Mouse (Mus musculus) embryonic facial prominence, embryonic 10.5 days (tissue): Measurements from ENCODE around the gene Afap1l2. TPM values are rescaled to one million over a fixed set of nuclear protein-coding genes. Genes with fewer than 3 reads are reported as not detected.

Source experiments
- DNase-seq: peaks from one replicate; pipeline ENCODE4 v3.0.0-alpha.2; 2017; ENCODE audit warnings: low spot score
- H3K27ac ChIP-seq: fragments of 300-500 bp; sonication (generic); replicated peaks from 2 replicates; pipeline ENCODE4 v1.5.1; 2016; ENCODE audit warnings: mild to moderate bottlenecking
- H3K27me3 ChIP-seq: fragments of 300-500 bp; sonication (generic); replicated peaks from 2 replicates; pipeline ENCODE4 v1.6.1; 2016; ENCODE audit warnings: low read depth, mild to moderate bottlenecking; ENCODE audit not compliant: poor library complexity, severe bottlenecking
- H3K36me3 ChIP-seq: fragments of 300-500 bp; sonication (generic); replicated peaks from 2 replicates; pipeline ENCODE4 v1.6.1; 2016; ENCODE audit warnings: mild to moderate bottlenecking, moderate library complexity
- H3K4me1 ChIP-seq: fragments of 300-500 bp; sonication (generic); 2 replicates; pipeline ENCODE4 v1.6.1; 2016
- H3K4me3 ChIP-seq: fragments of 300-500 bp; sonication (generic); 2 replicates; pipeline ENCODE4 v1.5.1; 2016; ENCODE audit warnings: mild to moderate bottlenecking, moderate library complexity
- H3K9me3 ChIP-seq: fragments of 300-500 bp; sonication (generic); 2 replicates; pipeline ENCODE4 v1.6.1; 2016; ENCODE audit warnings: mild to moderate bottlenecking
- WGBS: fragments of 180-500 bp; shearing (Covaris S2); methylation state at CpG from one replicate; pipeline ENCODE4 v1.1.7; 2016; 5-methylcytosine and 5-hydroxymethylcytosine counted together
- polyA plus RNA-seq: library from polyadenylated mRNA; unstranded; fragments of >200 nt; fragmentation: Nextera tagmentation; extraction: Ambion mirVana; gene quantifications from 2 replicates; pipeline ENCODE4 v1.2.1, GENCODE M21; 2016

Gene Afap1l2
- polyA plus RNA-seq, 1 experiment from 2014 or later: 5.2 TPM

- no peaks in the 10 kb centered on the region for H3K36me3 ChIP-seq
- no peak overlapping the region for H3K4me3 ChIP-seq
- no peaks in the 10 kb centered on the region for H3K27me3 ChIP-seq
- 65% methylated on average over 5 of the region's 5 CpGs for whole genome bisulfite sequencing
- H3K27ac ChIP-seq: 0 out of 2 replicates have a peak overlapping the region, but pooled peaks have one; percentile 1
- H3K9me3 ChIP-seq: no peaks in the 10 kb centered on the region
- peaks cover 13% of the 10 kb centered on the region for H3K4me1 ChIP-seq
- DNase-seq: no peak
These were observed 44.2 kb downstream of the Afap1l2 start for GRCm38 (mm10) chr19:56963876-56964275.

DNA sequence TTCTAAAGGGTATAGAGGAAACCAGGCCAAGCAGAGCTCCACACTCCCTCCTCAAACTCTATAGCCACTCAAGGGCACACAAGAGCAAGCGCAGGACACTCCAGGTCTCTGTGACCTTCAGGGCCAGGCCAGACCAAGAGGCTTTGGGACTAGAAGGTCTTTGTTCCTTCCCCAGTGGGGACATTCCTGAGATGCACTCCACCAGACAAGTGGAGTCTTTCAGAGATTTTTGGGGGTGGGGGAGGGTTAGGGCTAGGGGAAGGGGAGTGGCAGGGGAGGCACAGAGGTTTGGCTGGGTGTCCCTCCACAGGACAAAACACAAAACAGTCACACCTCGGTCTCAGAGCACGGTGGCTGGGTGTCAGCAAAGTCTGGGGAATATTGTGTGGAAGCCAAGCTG is 48.4 kb downstream of the Afap1l2 start:
- Histone ChIP-seq H3K4me1 (peaks cover 32% of the 10 kb centered on the region), H3K9me3 (no peaks in the 10 kb centered on the region), H3K27ac (peak overlapping the region; percentile 59), H3K27me3 (no peaks in the 10 kb centered on the region), H3K4me3 (no peak overlapping the region), H3K36me3 (no peaks in the 10 kb centered on the region)
- DNase-seq: no peak
- 56% methylated on average over 3 of the region's 3 CpGs for WGBS

GRCm38 (mm10) chr19:56959057-56959456 is 49.0 kb downstream of the Afap1l2 start:
- no peaks in the 10 kb centered on the region for H3K36me3 ChIP-seq
- peaks cover 32% of the 10 kb centered on the region for H3K4me1 ChIP-seq
- DNase-seq: no peak
- no peak overlapping the region for H3K4me3 ChIP-seq
- H3K27ac ChIP-seq: peak overlapping the region; percentile 59; the same call in 1 of the 2 replicates
- H3K9me3 ChIP-seq: no peaks in the 10 kb centered on the region
- no peaks in the 10 kb centered on the region for H3K27me3 ChIP-seq
- WGBS: 87% methylated on average over 2 of the region's 2 CpGs

DNA sequence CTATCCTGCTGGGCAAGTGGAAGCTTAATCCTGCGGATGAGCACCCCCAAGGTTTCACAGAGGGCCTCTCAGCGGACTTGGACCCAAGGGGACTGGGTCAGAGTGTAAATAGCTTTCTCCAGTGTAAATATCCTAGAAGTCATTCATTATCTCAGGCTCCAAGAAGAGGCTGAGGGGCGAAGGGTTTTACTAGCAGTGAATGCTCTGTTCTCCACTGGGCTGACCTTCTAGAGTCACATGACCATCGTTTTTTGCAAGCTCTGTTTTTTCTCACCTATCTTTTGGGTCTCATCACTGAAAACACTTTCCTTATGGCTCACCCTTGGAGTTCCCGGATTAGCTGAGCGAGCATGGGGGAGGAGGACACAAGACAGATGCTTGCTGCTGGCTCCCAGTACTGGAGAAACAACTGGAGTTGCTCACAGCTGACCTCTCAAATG is 49.4 kb downstream of the Afap1l2 start:
- WGBS: 66% methylated on average over 6 of the region's 6 CpGs
- H3K4me1 ChIP-seq: peaks cover 32% of the 10 kb centered on the region
- H3K9me3 ChIP-seq: no peaks in the 10 kb centered on the region
- H3K4me3 ChIP-seq: no peak overlapping the region
- no peak for DNase-seq
- no peaks in the 10 kb centered on the region for H3K27me3 ChIP-seq
- no peaks in the 10 kb centered on the region for H3K36me3 ChIP-seq
- no peak overlapping the region for H3K27ac ChIP-seq

- peaks cover 32% of the 10 kb centered on the region for H3K4me1 ChIP-seq
- no peaks in the 10 kb centered on the region for H3K27me3 ChIP-seq
- no peaks in the 10 kb centered on the region for H3K36me3 ChIP-seq
- WGBS: 82% methylated on average over 4 of the region's 4 CpGs
- no peaks in the 10 kb centered on the region for H3K9me3 ChIP-seq
- H3K4me3 ChIP-seq: no peak overlapping the region
- DNase-seq: no peak
- no peak overlapping the region for H3K27ac ChIP-seq
These were observed 50.0 kb downstream of the Afap1l2 start for GRCm38 (mm10) chr19:56958011-56958410.

DNA sequence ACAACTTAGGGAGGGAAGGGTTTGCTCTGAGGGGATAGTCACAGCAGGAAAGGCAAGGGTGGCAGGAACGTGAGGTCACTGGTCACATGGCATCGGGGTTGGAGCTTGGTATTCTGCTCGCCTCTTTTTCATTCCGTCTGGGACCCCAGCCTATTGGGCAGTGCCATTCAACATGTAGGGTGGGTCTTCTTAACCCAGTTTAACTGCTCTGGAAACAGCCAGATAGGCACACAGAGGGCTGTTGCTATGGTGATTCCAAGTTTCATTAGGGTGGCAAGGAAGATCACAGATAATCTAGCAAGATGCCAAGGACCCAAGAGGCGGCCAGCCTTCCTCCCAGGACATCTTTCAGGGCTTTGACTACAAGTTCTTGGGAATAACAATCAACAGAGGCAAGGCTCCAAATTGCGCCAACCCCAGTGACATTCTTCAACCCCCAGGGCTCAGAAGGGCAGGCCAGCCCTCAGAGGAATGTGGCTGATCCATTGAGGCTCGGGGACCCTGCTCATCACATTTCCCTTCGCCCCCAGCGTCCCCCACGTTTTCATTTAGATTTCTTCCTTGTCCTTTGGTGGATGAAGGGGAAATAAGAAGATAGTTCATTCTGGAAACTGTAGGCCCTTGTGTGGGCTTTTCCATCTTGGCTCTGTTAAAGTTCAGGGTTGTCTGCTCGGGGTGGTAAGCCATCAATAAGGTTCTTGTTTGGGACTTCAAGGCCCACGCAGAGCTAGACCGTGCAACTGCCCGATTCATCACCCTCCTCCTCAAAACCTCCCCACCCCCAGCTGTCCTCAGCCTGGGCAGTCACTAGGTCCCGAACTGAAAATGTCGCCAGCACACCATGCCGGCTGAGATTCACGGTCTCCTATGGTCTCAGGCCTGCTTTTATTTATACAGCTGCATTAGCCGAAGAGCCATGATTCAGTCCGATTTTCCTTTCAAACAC is 52.2 kb downstream of the Afap1l2 start:
- no peaks in the 10 kb centered on the region for H3K36me3 ChIP-seq
- 66% methylated on average over 20 of the region's 20 CpGs for WGBS
- no peaks in the 10 kb centered on the region for H3K27me3 ChIP-seq
- H3K9me3 ChIP-seq: no peaks in the 10 kb centered on the region
- DNase-seq: no peak
- H3K4me1 ChIP-seq: peaks cover 32% of the 10 kb centered on the region
- H3K4me3 ChIP-seq: no peak overlapping the region
- H3K27ac ChIP-seq: no peak overlapping the region

GRCm38 (mm10) chr19:56954857-56955256 is 53.2 kb downstream of the Afap1l2 start:
- Histone ChIP-seq H3K9me3 (no peaks in the 10 kb centered on the region), H3K27me3 (no peaks in the 10 kb centered on the region), H3K4me1 (peaks cover 28% of the 10 kb centered on the region), H3K36me3 (no peaks in the 10 kb centered on the region), H3K27ac (no peak overlapping the region), H3K4me3 (no peak overlapping the region)
- 88% methylated on average over 13 of the region's 13 CpGs for WGBS
- DNase-seq: no peak

GRCm38 (mm10) chr19:56953856-56954255 is 54.2 kb downstream of the Afap1l2 start:
- Histone ChIP-seq H3K4me1 (peaks cover 19% of the 10 kb centered on the region; the same call in 1 of the 2 replicates), H3K27ac (no peak overlapping the region), H3K27me3 (no peaks in the 10 kb centered on the region), H3K4me3 (no peak overlapping the region), H3K9me3 (no peaks in the 10 kb centered on the region), H3K36me3 (no peaks in the 10 kb centered on the region)
- no peak for DNase-seq
- WGBS: 89% methylated on average over 4 of the region's 4 CpGs

GRCm38 (mm10) chr19:56950818-56951217 is 57.2 kb downstream of the Afap1l2 start:
- 84% methylated on average over 7 of the region's 7 CpGs for WGBS
- H3K27ac ChIP-seq: no peak overlapping the region
- no peaks in the 10 kb centered on the region for H3K27me3 ChIP-seq
- peaks cover 3% of the 10 kb centered on the region; the same call in 1 of the 2 replicates for H3K4me1 ChIP-seq
- H3K36me3 ChIP-seq: no peaks in the 10 kb centered on the region
- no peaks in the 10 kb centered on the region for H3K9me3 ChIP-seq
- no peak overlapping the region for H3K4me3 ChIP-seq
- DNase-seq: no peak

- H3K27me3 ChIP-seq: no peaks in the 10 kb centered on the region
- no peaks in the 10 kb centered on the region for H3K36me3 ChIP-seq
- H3K27ac ChIP-seq: no peak overlapping the region
- H3K4me1 ChIP-seq: no peaks in the 10 kb centered on the region
- H3K4me3 ChIP-seq: no peak overlapping the region
- no peak for DNase-seq
- 0 out of 2 replicates have a peak, but pooled peaks cover under 1% of the 10 kb centered on the region for H3K9me3 ChIP-seq
- WGBS: 73% methylated on average over 8 of the region's 8 CpGs
These were observed 58.2 kb downstream of the Afap1l2 start for GRCm38 (mm10) chr19:56949868-56950267.

GRCm38 (mm10) chr19:56947971-56948610 is 59.9 kb downstream of the Afap1l2 start:
- H3K4me1 ChIP-seq: no peaks in the 10 kb centered on the region
- H3K27ac ChIP-seq: no peak overlapping the region
- no peaks in the 10 kb centered on the region for H3K36me3 ChIP-seq
- H3K27me3 ChIP-seq: no peaks in the 10 kb centered on the region
- no peak for DNase-seq
- 0 out of 2 replicates have a peak, but pooled peaks cover 4% of the 10 kb centered on the region for H3K9me3 ChIP-seq
- no peak overlapping the region for H3K4me3 ChIP-seq
- 74% methylated on average over 6 of the region's 6 CpGs for WGBS

DNA sequence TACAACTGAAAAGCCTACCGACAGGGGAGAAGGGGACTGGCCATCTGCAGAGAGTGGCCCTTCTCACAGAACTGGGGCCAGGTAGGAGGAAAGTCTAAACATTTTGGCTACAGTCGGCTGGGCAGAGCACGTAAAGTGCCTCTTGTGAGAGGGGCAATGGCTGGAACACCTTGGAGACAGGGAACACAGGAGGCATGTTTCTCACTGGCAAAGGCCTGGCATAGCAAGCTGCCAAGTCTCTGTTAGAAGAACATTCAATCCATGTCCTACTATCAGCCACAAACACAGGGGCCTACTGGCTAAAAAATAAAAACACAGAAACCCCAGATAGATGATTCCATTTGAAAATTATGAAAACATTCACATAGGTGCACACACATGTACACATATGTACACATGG is 61.3 kb downstream of the Afap1l2 start:
- no peak overlapping the region for H3K4me3 ChIP-seq
- H3K27me3 ChIP-seq: no peaks in the 10 kb centered on the region
- 90% methylated on average over 3 of the region's 3 CpGs for WGBS
- no peaks in the 10 kb centered on the region for H3K36me3 ChIP-seq
- 0 out of 2 replicates have a peak, but pooled peaks cover 4% of the 10 kb centered on the region for H3K9me3 ChIP-seq
- no peaks in the 10 kb centered on the region for H3K4me1 ChIP-seq
- DNase-seq: no peak
- H3K27ac ChIP-seq: no peak overlapping the region
